Mouse (Mus musculus): ENCODE data around the gene Cldn18. TPM values are rescaled to one million over a fixed set of nuclear protein-coding genes. Genes with fewer than 3 reads are reported as not detected.
A peak's percentile ranks its signal among the peaks of the same experiment; 100 is the strongest.

Gene Cldn18
- polyA plus RNA-seq, 1 experiment from 2014 or later, result 3.5 TPM

DNA sequence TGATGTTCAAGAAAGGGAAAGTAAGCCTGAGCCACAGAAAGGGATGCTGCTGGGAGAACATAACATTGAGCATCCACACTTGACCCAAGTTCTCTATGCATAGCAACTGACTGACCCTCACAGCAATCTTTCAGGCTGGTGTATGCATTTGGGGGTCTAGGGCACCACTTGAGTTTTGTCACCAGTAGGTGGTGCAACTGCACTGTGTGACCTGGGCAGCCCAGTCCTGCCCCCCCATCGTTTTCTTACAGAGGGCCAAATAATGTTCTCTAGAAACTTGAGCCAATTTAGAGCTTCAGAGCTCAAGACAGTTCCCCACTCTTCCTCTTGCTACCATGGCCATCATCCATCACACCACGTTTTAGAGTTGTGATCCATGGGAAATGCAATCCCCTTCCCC lies 45.5 kb downstream of the Cldn18 start:
- no peak overlapping the region for H3K4me3 ChIP-seq (ENCODE audit: low read depth, low read length)
- no peak overlapping the region for H3K9ac ChIP-seq (ENCODE audit: low read length)
- 44% methylated on average over 2 of the region's 2 CpGs for WGBS

DNA sequence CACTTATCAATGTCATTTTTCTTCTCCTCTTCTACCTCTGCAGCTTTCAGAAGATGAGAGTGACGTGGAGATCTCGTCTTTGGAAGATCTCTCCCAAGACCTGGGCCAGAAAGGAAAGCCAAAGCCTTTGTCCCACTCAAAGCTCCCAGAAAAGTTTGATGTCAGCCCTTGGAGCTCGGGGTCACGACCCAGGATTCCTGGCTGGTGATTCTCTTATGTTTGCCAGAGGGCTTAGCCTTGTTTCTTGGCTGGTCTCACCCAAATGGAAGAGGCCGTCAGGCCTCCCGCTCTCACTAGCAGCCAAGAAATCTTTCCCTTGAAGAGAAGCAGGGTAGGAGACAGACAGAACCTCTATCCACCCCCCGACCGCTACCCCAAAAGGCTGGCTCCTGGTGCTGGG lies 49.5 kb downstream of the Cldn18 start:
- H3K27ac ChIP-seq (ENCODE audit: low read depth), result no peak overlapping the region
- no peak overlapping the region for H3K4me2 ChIP-seq (ENCODE audit: low read length)
- no peaks in the 10 kb centered on the region for H3K27me3 ChIP-seq (replicated peaks; ENCODE audit: control insufficient read depth, insufficient read depth, low read length)
- H3K9ac ChIP-seq (ENCODE audit: low read length), result no peak overlapping the region
- WGBS, result 87% methylated on average over 8 of the region's 8 CpGs
- no peak for ATAC-seq (replicated peaks; ENCODE audit: low FRiP score, low TSS enrichment, low read depth)
- no peaks in the 10 kb centered on the region for H3K4me1 ChIP-seq (replicated peaks; ENCODE audit: control insufficient read depth, insufficient read depth, low read length)
- no peak overlapping the region for H3K4me3 ChIP-seq (ENCODE audit: low read depth, low read length)
- H3K36me3 ChIP-seq (ENCODE audit: control insufficient read depth, insufficient read depth, low read length), result peaks cover 66% of the 10 kb centered on the region
- no peaks in the 10 kb centered on the region for H3K9me3 ChIP-seq (ENCODE audit: control insufficient read depth, low read length)
- DNase-seq (ENCODE audit: low spot score), result no peak

More for the DNA sequence above, 45.5 kb downstream of the Cldn18 start:
- no peaks in the 10 kb centered on the region for H3K4me1 ChIP-seq (replicated peaks; ENCODE audit: control insufficient read depth, insufficient read depth, low read length)
- H3K4me2 ChIP-seq (ENCODE audit: low read length), result no peak overlapping the region
- no peaks in the 10 kb centered on the region for H3K9me3 ChIP-seq (ENCODE audit: control insufficient read depth, low read length)
- H3K27ac ChIP-seq (ENCODE audit: low read depth), result no peak overlapping the region
- H3K36me3 ChIP-seq (ENCODE audit: control insufficient read depth, insufficient read depth, low read length), result peaks cover 32% of the 10 kb centered on the region
- DNase-seq (ENCODE audit: low spot score), result no peak
- H3K27me3 ChIP-seq (replicated peaks; ENCODE audit: control insufficient read depth, insufficient read depth, low read length), result no peaks in the 10 kb centered on the region
- ATAC-seq (replicated peaks; ENCODE audit: low FRiP score, low TSS enrichment, low read depth), result no peak

DNA sequence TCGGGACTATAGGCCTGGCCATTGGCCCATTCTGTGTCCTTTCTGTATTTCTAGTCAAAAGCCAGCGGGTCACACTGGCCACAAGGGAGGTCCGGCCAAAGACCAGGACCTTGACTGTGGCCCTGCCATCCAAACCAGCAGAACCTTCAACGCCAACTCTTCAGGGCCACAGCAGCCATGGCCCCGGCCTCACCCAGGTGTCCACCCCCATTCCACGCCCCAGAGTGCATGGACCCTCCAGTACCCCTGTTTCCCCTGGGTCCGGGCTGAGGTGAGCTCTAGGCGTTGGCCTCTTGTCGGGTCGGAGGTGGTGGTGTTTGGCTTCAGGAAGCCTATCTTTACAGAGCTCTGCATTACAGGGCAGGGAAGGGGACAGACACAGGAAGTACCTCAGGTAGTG lies 54.2 kb downstream of the Cldn18 start:
- Histone ChIP-seq H3K9ac (ENCODE audit: low read length) (no peak overlapping the region), H3K27me3 (replicated peaks; ENCODE audit: control insufficient read depth, insufficient read depth, low read length) (no peaks in the 10 kb centered on the region), H3K27ac (ENCODE audit: low read depth) (no peak overlapping the region), H3K36me3 (ENCODE audit: control insufficient read depth, insufficient read depth, low read length) (peaks cover 58% of the 10 kb centered on the region), H3K4me1 (replicated peaks; ENCODE audit: control insufficient read depth, insufficient read depth, low read length) (no peaks in the 10 kb centered on the region), H3K4me3 (ENCODE audit: low read depth, low read length) (no peak overlapping the region), H3K9me3 (ENCODE audit: control insufficient read depth, low read length) (no peaks in the 10 kb centered on the region), H3K4me2 (ENCODE audit: low read length) (no peak overlapping the region)
- WGBS, result 92% methylated on average over 10 of the region's 10 CpGs
- no peak for DNase-seq (ENCODE audit: low spot score)
- ATAC-seq (replicated peaks; ENCODE audit: low FRiP score, low TSS enrichment, low read depth), result no peak

GRCm38 (mm10) chr9:99662406-99662805 lies 54.7 kb downstream of the Cldn18 start:
- Histone ChIP-seq H3K27me3 (replicated peaks; ENCODE audit: control insufficient read depth, insufficient read depth, low read length) (no peaks in the 10 kb centered on the region), H3K4me1 (replicated peaks; ENCODE audit: control insufficient read depth, insufficient read depth, low read length) (no peaks in the 10 kb centered on the region), H3K4me3 (ENCODE audit: low read depth, low read length) (no peak overlapping the region), H3K4me2 (ENCODE audit: low read length) (no peak overlapping the region), H3K9ac (ENCODE audit: low read length) (no peak overlapping the region), H3K27ac (ENCODE audit: low read depth) (no peak overlapping the region), H3K36me3 (ENCODE audit: control insufficient read depth, insufficient read depth, low read length) (peaks cover 55% of the 10 kb centered on the region), H3K9me3 (ENCODE audit: control insufficient read depth, low read length) (no peaks in the 10 kb centered on the region)
- 24% methylated on average over 7 of the region's 7 CpGs for WGBS
- ATAC-seq (replicated peaks; ENCODE audit: low FRiP score, low TSS enrichment, low read depth) (peak; percentile 58), DNase-seq (ENCODE audit: low spot score) (peak; percentile 94)

GRCm38 (mm10) chr9:99661606-99662166 lies 55.4 kb downstream of the Cldn18 start:
- 59% methylated on average over 16 of the region's 16 CpGs for WGBS
- Histone ChIP-seq H3K36me3 (ENCODE audit: control insufficient read depth, insufficient read depth, low read length) (peaks cover 56% of the 10 kb centered on the region), H3K27ac (ENCODE audit: low read depth) (no peak overlapping the region), H3K9ac (ENCODE audit: low read length) (no peak overlapping the region), H3K4me1 (replicated peaks; ENCODE audit: control insufficient read depth, insufficient read depth, low read length) (no peaks in the 10 kb centered on the region), H3K9me3 (ENCODE audit: control insufficient read depth, low read length) (no peaks in the 10 kb centered on the region), H3K27me3 (replicated peaks; ENCODE audit: control insufficient read depth, insufficient read depth, low read length) (no peaks in the 10 kb centered on the region), H3K4me3 (ENCODE audit: low read depth, low read length) (no peak overlapping the region), H3K4me2 (ENCODE audit: low read length) (no peak overlapping the region)
- DNase-seq (ENCODE audit: low spot score) (no peak), ATAC-seq (replicated peaks; ENCODE audit: low FRiP score, low TSS enrichment, low read depth) (no peak)

DNA sequence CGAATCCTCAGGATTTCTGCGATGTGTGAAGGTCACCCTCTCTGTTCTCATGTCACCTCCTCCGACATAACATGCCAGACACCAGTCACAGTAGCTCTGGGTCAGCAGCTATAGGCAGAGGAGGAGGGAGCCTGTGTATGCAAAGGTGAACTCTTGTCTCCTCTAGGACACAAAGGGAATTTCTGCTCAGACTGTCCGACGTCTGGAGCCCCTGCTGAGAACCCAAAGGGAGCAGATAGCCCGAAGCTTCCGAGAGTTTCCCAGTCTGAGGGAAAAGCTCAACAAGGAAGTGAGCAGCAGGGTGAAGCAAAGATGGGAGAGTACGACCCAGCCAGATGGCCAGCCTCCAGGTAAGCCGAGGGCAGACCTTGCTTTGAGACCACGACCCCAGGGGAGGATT lies 56.3 kb downstream of the Cldn18 start:
- H3K4me1 ChIP-seq (replicated peaks; ENCODE audit: control insufficient read depth, insufficient read depth, low read length), result no peaks in the 10 kb centered on the region
- no peaks in the 10 kb centered on the region for H3K27me3 ChIP-seq (replicated peaks; ENCODE audit: control insufficient read depth, insufficient read depth, low read length)
- DNase-seq (ENCODE audit: low spot score) (no peak), ATAC-seq (replicated peaks; ENCODE audit: low FRiP score, low TSS enrichment, low read depth) (no peak)
- no peak overlapping the region for H3K27ac ChIP-seq (ENCODE audit: low read depth)
- no peak overlapping the region for H3K9ac ChIP-seq (ENCODE audit: low read length)
- 84% methylated on average over 10 of the region's 10 CpGs for WGBS
- no peaks in the 10 kb centered on the region for H3K9me3 ChIP-seq (ENCODE audit: control insufficient read depth, low read length)
- peaks cover 56% of the 10 kb centered on the region for H3K36me3 ChIP-seq (ENCODE audit: control insufficient read depth, insufficient read depth, low read length)
- H3K4me3 ChIP-seq (ENCODE audit: low read depth, low read length), result no peak overlapping the region
- H3K4me2 ChIP-seq (ENCODE audit: low read length), result no peak overlapping the region

DNA sequence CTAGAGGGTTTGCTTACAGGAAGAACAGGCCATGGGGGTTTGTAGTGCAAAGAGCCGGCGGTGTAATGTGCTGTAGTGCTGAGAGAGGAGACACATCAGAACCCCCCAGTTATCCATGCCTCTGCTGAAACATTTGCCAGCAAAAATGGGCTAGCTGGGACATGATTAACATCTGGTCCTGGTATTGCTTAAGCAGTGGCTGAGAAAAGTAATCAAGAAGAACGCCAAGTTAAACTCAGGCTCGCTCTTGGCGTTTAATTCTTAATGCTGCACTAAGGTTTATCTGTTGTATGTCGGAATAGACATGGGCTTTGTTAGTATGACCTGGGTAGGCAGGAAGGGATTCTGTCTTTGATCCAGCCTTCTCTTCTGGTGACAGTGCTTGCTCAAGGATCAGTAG lies 71.0 kb downstream of the Cldn18 start:
- Histone ChIP-seq H3K4me3 (ENCODE audit: low read depth, low read length) (no peak overlapping the region), H3K4me2 (ENCODE audit: low read length) (no peak overlapping the region), H3K36me3 (ENCODE audit: control insufficient read depth, insufficient read depth, low read length) (peaks cover 88% of the 10 kb centered on the region), H3K27ac (ENCODE audit: low read depth) (no peak overlapping the region), H3K4me1 (replicated peaks; ENCODE audit: control insufficient read depth, insufficient read depth, low read length) (no peaks in the 10 kb centered on the region), H3K9ac (ENCODE audit: low read length) (no peak overlapping the region), H3K9me3 (ENCODE audit: control insufficient read depth, low read length) (no peaks in the 10 kb centered on the region), H3K27me3 (replicated peaks; ENCODE audit: control insufficient read depth, insufficient read depth, low read length) (no peaks in the 10 kb centered on the region)
- no peak for DNase-seq (ENCODE audit: low spot score)
- 89% methylated on average over 6 of the region's 6 CpGs for WGBS
- ATAC-seq (replicated peaks; ENCODE audit: low FRiP score, low TSS enrichment, low read depth), result no peak

GRCm38 (mm10) chr9:99645416-99645815 lies 71.7 kb downstream of the Cldn18 start:
- WGBS, result 92% methylated on average over 6 of the region's 6 CpGs

DNA sequence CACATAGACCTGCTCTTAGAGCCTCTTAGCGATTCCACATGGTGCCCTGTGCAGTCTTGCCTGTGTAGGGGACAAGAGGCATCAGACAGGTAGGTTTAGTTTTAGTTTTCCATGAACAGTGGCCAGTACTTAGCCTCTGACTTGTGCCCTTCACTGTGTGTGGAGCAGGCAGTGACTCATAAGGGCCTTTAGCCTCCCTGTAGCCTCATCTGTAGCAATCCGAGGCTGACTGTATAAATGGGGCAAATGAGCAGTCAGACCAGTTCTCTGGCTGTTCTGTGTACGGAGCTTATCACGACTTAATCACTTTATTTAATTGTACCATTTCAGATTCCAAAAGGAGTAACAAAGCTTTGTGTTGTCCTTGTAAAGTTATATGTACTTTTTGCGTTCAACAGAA lies 77.1 kb downstream of the Cldn18 start:
- Histone ChIP-seq H3K36me3 (ENCODE audit: control insufficient read depth, insufficient read depth, low read length) (peaks cover 77% of the 10 kb centered on the region), H3K27me3 (replicated peaks; ENCODE audit: control insufficient read depth, insufficient read depth, low read length) (no peaks in the 10 kb centered on the region), H3K9ac (ENCODE audit: low read length) (no peak overlapping the region), H3K4me2 (ENCODE audit: low read length) (no peak overlapping the region), H3K27ac (ENCODE audit: low read depth) (no peak overlapping the region), H3K4me3 (ENCODE audit: low read depth, low read length) (no peak overlapping the region), H3K4me1 (replicated peaks; ENCODE audit: control insufficient read depth, insufficient read depth, low read length) (no peaks in the 10 kb centered on the region), H3K9me3 (ENCODE audit: control insufficient read depth, low read length) (no peaks in the 10 kb centered on the region)
- 72% methylated on average over 5 of the region's 5 CpGs for WGBS
- DNase-seq (ENCODE audit: low spot score) (no peak), ATAC-seq (replicated peaks; ENCODE audit: low FRiP score, low TSS enrichment, low read depth) (0 out of 2 replicates have a peak, but pooled peaks have one; percentile 53)

More at GRCm38 (mm10) chr9:99645416-99645815, 71.7 kb downstream of the Cldn18 start:
- peaks cover 84% of the 10 kb centered on the region for H3K36me3 ChIP-seq (ENCODE audit: control insufficient read depth, insufficient read depth, low read length)
- no peaks in the 10 kb centered on the region for H3K27me3 ChIP-seq (replicated peaks; ENCODE audit: control insufficient read depth, insufficient read depth, low read length)
- no peak overlapping the region for H3K4me2 ChIP-seq (ENCODE audit: low read length)
- no peak for DNase-seq (ENCODE audit: low spot score)
- H3K4me1 ChIP-seq (replicated peaks; ENCODE audit: control insufficient read depth, insufficient read depth, low read length), result no peaks in the 10 kb centered on the region
- H3K27ac ChIP-seq (ENCODE audit: low read depth), result no peak overlapping the region
- no peak overlapping the region for H3K9ac ChIP-seq (ENCODE audit: low read length)
- ATAC-seq (replicated peaks; ENCODE audit: low FRiP score, low TSS enrichment, low read depth), result no peak
- no peak overlapping the region for H3K4me3 ChIP-seq (ENCODE audit: low read depth, low read length)
- no peaks in the 10 kb centered on the region for H3K9me3 ChIP-seq (ENCODE audit: control insufficient read depth, low read length)

Data from intestine, embryonic 14.5 days (tissue).